Mouse (Mus musculus) small intestine, adult 2 months (tissue): Measurements from ENCODE around the gene Plcb4. TPM values are rescaled to one million over a fixed set of nuclear protein-coding genes. Genes with fewer than 3 reads are reported as not detected.

ENCODE experiments used
- H3K27ac ChIP-seq: fragments of 200-500 bp; 2 replicates; pipeline ENCODE4 v1.5.1; 2012; ENCODE audit warnings: low read depth, low read length, control low read depth, inconsistent platforms; ENCODE audit not compliant: insufficient read depth
- H3K27me3 ChIP-seq: fragments of 200-500 bp; 2 replicates; pipeline ENCODE4 v1.6.1; 2012; ENCODE audit warnings: mild to moderate bottlenecking, moderate library complexity, low read length, inconsistent platforms; ENCODE audit not compliant: control insufficient read depth, insufficient read depth
- H3K36me3 ChIP-seq: fragments of 200-500 bp; 2 replicates; pipeline ENCODE4 v1.6.1; 2012; ENCODE audit warnings: mild to moderate bottlenecking, low read length, control low read depth, inconsistent platforms; ENCODE audit not compliant: control insufficient read depth, insufficient read depth
- H3K4me1 ChIP-seq: fragments of 200-500 bp; 2 replicates; pipeline ENCODE4 v1.6.1; 2012; ENCODE audit warnings: low read length, inconsistent platforms, mixed read lengths; ENCODE audit not compliant: control insufficient read depth, insufficient read depth, insufficient read length
- H3K4me3 ChIP-seq: fragments of 200-500 bp; 2 replicates; pipeline ENCODE4 v1.5.1; 2012; ENCODE audit warnings: low read depth, mild to moderate bottlenecking, control low read depth, inconsistent platforms, low read length, moderate library complexity
- CTCF ChIP-seq: fragments of 200-500 bp; IDR thresholded peaks from 2 replicates; pipeline ENCODE4 v1.5.1; 2012; ENCODE audit warnings: low read depth, mild to moderate bottlenecking, control low read depth, inconsistent platforms, low read length, moderate library complexity, mixed read lengths; ENCODE audit not compliant: insufficient replicate concordance, insufficient read length; ENCODE audit errors: extremely low read depth
- POLR2A ChIP-seq: fragments of 200-500 bp; IDR thresholded peaks from 2 replicates; pipeline ENCODE4 v1.6.1; 2012; ENCODE audit warnings: low read depth, mild to moderate bottlenecking, control low read depth, inconsistent platforms, low read length, moderate library complexity
- WGBS: fragments of 180-500 bp; shearing (Covaris S2); methylation state at CpG from one replicate; pipeline ENCODE4 v1.1.7; 2018; 5-methylcytosine and 5-hydroxymethylcytosine counted together
- polyA plus RNA-seq: library from polyadenylated mRNA; depleted of rRNA; stranded (reverse); fragments of >200 nt; gene quantifications from 2 replicates; pipeline ENCODE4 v1.2.3, GENCODE M21; 2012

The Plcb4 gene
- polyA plus RNA-seq, 1 experiment = 1.9 TPM

DNA sequence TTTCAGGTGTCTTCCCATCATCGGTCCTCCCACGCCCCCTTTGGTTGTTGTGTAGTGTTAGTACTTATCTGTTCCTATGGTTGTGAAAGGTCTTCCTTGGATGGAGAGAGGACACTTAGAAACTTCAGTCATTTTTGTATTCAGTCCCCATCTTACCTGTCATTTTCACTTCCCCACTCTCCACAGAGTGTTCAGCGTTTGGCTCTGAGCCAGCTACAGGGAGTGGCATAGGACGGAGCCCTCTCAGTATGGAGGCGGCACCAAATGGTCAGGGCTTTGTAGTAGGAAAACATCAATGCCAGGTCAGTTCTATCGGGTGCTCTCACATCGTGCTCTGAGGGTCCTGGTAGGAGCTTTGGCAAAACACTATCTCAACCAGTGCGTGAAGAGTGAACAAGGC is 85.9 kb downstream of the Plcb4 start:
- Histone ChIP-seq H3K4me3 (peak overlapping the region; percentile 29; the same call in 1 of the 2 replicates), H3K27me3 (no peaks in the 10 kb centered on the region), H3K4me1 (no peaks in the 10 kb centered on the region), H3K27ac (no peak overlapping the region), H3K36me3 (no peaks in the 10 kb centered on the region)
- TF ChIP-seq POLR2A (no peak), CTCF (no peak)
- 54% methylated on average over 8 of the region's 8 CpGs for WGBS

DNA sequence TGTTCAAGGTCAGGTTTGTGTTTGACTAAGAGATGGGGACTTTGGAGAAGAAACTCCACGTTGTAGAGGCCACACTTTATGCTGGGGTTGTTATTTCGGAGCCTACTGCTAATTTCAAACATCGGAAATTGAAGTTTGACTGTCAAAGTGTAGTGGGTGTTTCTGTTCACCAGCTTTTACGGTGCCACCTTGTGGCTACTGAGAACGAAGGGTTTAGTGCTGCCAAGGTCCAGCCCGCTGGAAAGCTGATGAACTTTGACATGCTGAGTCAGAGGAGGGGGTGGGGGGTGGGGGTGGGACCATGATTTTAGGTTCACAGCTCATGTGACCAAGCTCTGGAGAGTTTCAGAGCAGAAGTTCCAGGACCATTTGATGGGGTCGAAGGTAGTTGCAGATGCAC is 86.3 kb downstream of the Plcb4 start:
- Histone ChIP-seq H3K4me3 (peak overlapping the region; percentile 29; the same call in 1 of the 2 replicates), H3K27ac (no peak overlapping the region), H3K4me1 (no peaks in the 10 kb centered on the region), H3K36me3 (no peaks in the 10 kb centered on the region), H3K27me3 (no peaks in the 10 kb centered on the region)
- WGBS = 40% methylated on average over 7 of the region's 7 CpGs
- TF ChIP-seq CTCF = no peak
- TF ChIP-seq POLR2A = no peak

DNA sequence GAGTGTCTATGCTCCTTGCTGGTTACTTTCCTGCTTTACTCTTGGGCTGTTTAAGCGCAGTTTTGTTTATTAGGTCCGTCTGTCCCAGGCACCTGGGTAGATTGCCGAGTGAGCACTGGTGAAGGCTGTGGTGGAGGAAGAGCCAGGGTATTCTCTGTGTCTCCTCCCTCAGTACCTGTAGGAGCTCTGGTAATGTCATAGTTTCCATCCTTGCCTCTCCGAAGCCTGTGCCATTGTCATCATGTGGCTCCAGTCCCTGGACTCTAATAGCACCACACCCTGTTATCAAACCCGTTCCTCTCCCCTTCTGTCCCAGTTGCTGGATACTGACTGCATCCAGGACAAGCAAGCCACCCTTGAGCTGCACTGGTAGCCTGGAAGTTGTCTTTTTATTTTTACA is 89.6 kb downstream of the Plcb4 start:
- TF ChIP-seq CTCF (no peak), POLR2A (no peak)
- H3K36me3 ChIP-seq = no peaks in the 10 kb centered on the region
- 83% methylated on average over 5 of the region's 5 CpGs for WGBS
- H3K27me3 ChIP-seq = no peaks in the 10 kb centered on the region
- H3K4me3 ChIP-seq = no peak overlapping the region
- H3K27ac ChIP-seq = no peak overlapping the region
- peaks cover 2% of the 10 kb centered on the region; the same call in 1 of the 2 replicates for H3K4me1 ChIP-seq

DNA sequence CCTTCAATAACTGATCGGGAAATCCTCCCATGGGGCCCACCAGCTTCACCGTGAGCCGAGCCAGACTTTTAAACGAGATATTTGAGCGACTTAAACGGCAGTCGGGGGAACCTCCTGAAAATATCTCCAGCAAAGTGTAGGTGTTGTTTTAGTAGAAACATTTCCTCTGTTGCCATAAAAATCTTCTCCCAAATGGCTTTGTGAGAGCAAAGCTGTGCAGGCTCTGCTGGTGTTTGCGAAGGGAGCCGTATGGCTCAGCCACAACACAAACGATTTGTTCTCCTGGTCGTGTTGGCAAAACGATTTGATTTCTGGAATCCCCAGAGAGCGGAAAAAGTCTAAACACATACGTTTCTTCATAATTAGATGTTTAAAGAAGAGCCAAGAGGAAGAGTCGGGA is 90.8 kb downstream of the Plcb4 start:
- H3K36me3 ChIP-seq = no peaks in the 10 kb centered on the region
- no peak overlapping the region for H3K27ac ChIP-seq
- no peaks in the 10 kb centered on the region for H3K27me3 ChIP-seq
- 86% methylated on average over 15 of the region's 15 CpGs for WGBS
- peaks cover 2% of the 10 kb centered on the region; the same call in 1 of the 2 replicates for H3K4me1 ChIP-seq
- H3K4me3 ChIP-seq = no peak overlapping the region
- TF ChIP-seq POLR2A (no peak), CTCF (no peak)

DNA sequence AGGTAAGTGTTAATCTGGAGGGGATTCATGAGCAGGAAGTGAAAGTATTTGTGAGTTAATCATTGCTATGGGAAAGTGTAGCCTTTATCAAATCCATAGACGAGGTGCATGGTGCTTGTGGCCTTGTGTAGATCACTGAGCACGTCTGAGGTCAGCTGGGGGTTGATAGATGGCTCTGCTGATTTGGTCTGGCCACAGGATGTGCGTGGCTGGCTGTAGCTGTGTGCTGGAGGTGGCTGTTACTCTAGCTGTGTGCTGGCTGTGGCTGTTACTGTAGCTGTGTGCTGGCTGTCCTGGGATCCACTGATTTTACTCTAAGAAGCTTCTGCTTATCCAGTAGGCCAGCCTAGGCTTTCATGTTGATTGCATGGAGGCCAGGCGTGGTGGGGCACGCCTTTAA is 91.9 kb downstream of the Plcb4 start:
- TF ChIP-seq CTCF = no peak
- TF ChIP-seq POLR2A = no peak
- Histone ChIP-seq H3K36me3 (no peaks in the 10 kb centered on the region), H3K27ac (no peak overlapping the region), H3K27me3 (no peaks in the 10 kb centered on the region), H3K4me1 (peaks cover 2% of the 10 kb centered on the region; the same call in 1 of the 2 replicates), H3K4me3 (no peak overlapping the region)
- WGBS = 40% methylated on average over 5 of the region's 5 CpGs

DNA sequence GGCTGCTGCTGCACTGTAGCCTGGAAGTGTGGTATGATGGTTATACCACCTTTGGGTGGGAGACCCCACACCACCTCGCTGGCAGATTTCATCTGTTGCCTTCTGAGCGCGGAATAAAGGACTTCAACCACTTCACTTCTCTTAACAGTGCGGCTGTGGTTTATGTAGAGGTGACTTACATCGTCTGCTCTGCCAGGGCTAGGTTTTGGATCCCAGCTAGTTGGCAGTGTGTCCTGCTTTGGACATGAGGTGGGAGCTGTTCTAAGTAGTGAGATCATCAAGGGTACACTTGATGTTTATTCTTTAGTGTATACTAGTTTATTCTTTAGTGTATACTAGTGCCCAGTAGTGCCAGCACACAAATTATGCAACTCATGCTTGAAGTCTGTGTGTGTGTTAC is 97.0 kb downstream of the Plcb4 start:
- Histone ChIP-seq H3K27ac (no peak overlapping the region), H3K4me3 (no peak overlapping the region), H3K36me3 (no peaks in the 10 kb centered on the region), H3K27me3 (no peaks in the 10 kb centered on the region), H3K4me1 (peaks cover under 1% of the 10 kb centered on the region; the same call in 1 of the 2 replicates)
- no peak for TF ChIP-seq POLR2A
- no peak for TF ChIP-seq CTCF
- WGBS = 92% methylated on average over 5 of the region's 5 CpGs

DNA sequence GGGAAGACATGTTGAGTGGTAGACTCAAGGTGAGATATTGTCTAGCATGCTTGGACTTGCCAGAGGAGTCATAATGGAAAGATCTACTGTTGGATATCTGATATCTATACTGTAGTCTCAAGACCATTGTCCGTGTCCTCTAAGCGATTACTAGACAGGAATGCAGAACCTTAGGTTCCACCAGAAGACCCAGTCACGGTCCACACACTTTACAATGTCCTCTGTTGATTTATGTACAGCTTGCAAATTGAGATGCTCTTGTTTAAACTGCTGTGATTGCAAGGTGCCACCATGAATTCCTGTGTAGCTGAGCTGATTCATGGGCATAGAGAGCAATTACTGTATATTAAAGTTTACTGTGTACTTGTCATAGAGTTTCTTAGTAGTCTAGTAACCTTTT is 98.7 kb downstream of the Plcb4 start:
- Histone ChIP-seq H3K27ac (no peak overlapping the region), H3K27me3 (no peaks in the 10 kb centered on the region), H3K4me3 (no peak overlapping the region), H3K36me3 (no peaks in the 10 kb centered on the region), H3K4me1 (peaks cover 4% of the 10 kb centered on the region; the same call in 1 of the 2 replicates)
- no peak for TF ChIP-seq CTCF
- no peak for TF ChIP-seq POLR2A
- 94% methylated on average over 3 of the region's 3 CpGs for WGBS

DNA sequence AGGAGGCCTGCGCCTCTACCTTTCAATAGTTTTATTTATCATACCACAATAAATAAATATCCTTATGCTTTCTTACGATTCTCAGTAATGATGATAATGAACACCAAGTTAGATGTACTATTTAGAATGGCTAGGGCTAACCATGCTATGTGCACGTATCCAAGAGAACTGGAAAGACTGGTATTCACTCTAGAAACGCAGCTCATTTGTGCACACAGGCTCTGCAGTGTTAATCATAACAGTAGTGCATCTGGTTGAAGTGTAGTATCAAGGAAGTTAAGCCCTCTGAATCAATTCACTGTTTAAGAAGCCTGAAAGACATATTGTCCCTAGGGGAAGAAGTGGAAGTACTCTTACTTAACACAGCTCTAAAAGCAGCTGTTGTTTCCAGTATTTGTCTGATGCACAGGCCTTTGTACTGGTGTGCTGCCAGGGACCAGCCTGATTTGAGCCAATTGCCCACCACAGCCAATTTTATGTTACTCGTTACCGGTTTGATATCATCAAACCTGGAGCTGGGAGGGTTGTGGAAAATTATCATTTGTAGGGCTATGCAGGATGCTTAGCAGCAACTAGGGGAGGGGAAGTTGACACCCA is 100.8 kb downstream of the Plcb4 start:
- H3K4me3 ChIP-seq = no peak overlapping the region
- no peaks in the 10 kb centered on the region for H3K27me3 ChIP-seq
- 79% methylated on average over 6 of the region's 6 CpGs for WGBS

More for the DNA sequence above, 100.8 kb downstream of the Plcb4 start:
- H3K27ac ChIP-seq = no peak overlapping the region
- peaks cover 4% of the 10 kb centered on the region; the same call in 1 of the 2 replicates for H3K4me1 ChIP-seq
- no peak for TF ChIP-seq POLR2A
- no peak for TF ChIP-seq CTCF
- H3K36me3 ChIP-seq = no peaks in the 10 kb centered on the region
